Mouse (Mus musculus) CH12F3 (cell line): ENCODE data around the gene 4930467E23Rik.
"Not testable (repeated sequence)": the region's sequence is repeated elsewhere in the genome, so short reads cannot be mapped to it uniquely, and the experiment has no call there.

ENCODE experiments used
- in situ Hi-C: fragments of 300-500 bp; cut with MboI; formaldehyde crosslinking; loops from 2 replicates; pipeline ENCODE4 v1.14.3; 2020; ENCODE audit warnings: low sequenced_read_pairs

Gene 4930467E23Rik

GRCm38 (mm10) chr8:19729276-19729675 is at the start of gene 4930467E23Rik:
4930467E23Rik (plus strand) TSS chr8:19729576.
- in situ Hi-C loops = not testable (repeated sequence)

DNA sequence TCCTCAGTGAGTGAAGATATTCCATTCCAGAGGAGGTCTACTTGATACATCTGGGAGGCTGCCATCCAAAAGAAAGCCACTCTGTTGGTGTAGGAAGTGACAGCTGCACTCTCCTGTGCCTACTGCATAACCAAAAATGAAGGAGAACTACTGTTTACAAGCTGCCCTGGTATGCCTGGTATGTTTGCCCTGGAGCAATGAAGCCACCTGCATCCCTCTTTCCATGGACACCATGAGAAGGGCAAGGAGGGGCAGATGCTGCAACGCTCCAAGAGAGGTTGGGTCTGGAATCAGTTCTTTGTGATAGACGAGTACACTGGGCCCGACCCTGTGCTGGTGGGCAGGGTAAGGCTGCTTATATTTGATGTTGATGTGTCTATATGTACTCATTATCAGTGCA is 47.1 kb upstream of the 4930467E23Rik start:
- in situ Hi-C loops = not testable (repeated sequence)

GRCm38 (mm10) chr8:19685476-19685875 is 43.9 kb upstream of the 4930467E23Rik start:
- in situ Hi-C loops = not testable (repeated sequence)

- in situ Hi-C loops = not testable (repeated sequence)
Measured at GRCm38 (mm10) chr8:19688802-19689525, 40.4 kb upstream of the 4930467E23Rik start.

DNA sequence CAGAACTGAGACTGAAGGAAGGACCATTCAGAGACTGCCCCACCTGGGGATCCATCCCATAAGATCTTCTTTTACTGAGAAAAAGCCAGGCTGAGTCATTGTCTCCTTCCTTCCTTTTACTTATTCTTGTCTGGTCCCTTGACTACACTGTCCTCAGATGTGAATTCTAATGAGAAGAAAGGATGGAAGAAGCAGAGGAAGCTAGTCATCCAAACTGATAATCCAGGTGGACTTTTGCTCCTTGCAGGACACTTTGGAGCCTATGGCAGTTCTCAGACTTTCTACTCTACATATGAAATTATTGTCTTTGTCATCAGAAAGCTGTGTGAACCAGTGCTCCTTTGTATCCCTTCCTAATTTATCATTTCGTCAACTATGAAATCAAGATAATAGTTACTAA is 39.6 kb upstream of the 4930467E23Rik start:
- in situ Hi-C loops = not testable (repeated sequence)

- in situ Hi-C loops = not testable (repeated sequence)
Measured at GRCm38 (mm10) chr8:19691421-19691820, 38.0 kb upstream of the 4930467E23Rik start.

DNA sequence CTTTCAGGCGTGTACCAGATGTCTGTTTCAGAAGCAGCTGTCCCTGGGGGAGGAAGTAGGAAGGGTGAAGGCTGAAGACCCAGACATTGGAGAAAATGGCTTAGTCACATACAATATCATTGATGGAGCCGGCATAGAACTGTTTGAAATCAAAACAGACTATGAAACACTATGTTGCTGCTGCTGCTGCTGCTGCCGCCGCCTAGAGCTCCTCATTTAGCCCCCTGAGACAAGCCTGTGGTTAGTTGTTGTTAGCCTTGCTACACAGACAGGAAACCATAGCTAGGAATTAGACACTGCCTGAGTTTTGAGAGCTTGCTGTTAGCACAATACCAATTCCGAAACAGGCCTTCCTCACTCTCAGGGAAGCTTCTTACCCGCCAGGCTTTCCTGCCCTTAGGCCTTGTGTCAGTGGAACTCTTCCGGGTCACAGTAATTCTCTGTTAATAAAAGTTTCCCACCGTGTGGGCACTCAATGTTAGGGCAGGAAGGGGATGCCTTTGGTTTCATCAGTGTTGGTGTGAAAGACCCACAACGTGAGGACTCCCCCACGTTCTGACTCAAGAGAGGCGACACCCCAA is 31.8 kb upstream of the 4930467E23Rik start:
- in situ Hi-C loops = not testable (repeated sequence)

- in situ Hi-C loops = not testable (repeated sequence)
Measured at GRCm38 (mm10) chr8:19698123-19698522, 31.3 kb upstream of the 4930467E23Rik start.

DNA sequence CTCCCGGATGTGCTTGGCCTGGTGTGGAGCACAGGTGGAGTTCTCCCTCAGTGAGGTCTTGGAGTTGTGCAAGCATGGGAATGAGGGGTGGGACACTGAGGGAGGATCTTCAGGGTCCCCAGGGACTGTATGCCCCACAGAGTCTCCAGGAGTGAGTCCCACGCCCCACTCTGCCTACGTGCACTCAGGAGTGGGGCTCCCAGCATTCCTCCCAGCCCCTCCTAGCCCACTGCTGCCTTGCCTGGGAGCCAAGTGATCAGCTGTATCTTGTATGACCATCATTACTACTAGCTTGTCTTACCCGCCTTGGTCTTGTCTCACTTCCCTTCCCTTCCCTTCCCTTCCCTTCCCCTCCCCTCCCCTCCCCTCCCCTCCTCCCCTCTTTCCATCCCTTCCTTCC is 30.7 kb upstream of the 4930467E23Rik start:
- in situ Hi-C loops = not testable (repeated sequence)

DNA sequence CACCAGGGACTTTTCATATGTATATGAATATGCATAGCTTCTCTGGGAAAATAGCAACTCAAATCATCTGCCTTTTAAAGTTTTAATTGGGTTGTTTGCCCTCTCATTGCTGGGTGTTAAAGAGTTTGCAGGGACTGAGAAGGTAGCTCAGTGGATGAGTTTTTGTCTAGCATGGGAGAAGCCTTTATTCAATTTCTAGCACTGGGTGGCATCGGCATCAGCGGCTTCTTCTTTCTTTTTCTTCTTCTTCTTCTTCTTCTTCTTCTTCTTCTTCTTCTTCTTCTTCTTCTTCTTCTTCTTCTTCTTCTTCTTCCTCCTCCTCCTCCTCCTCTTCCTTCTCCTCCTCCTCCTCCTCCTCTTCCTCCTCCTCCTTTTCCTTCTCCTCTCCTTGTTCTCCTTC is 28.1 kb upstream of the 4930467E23Rik start:
- in situ Hi-C loops = not testable (repeated sequence)

GRCm38 (mm10) chr8:19702276-19702675 is 27.1 kb upstream of the 4930467E23Rik start:
- in situ Hi-C loops = not testable (repeated sequence)

DNA sequence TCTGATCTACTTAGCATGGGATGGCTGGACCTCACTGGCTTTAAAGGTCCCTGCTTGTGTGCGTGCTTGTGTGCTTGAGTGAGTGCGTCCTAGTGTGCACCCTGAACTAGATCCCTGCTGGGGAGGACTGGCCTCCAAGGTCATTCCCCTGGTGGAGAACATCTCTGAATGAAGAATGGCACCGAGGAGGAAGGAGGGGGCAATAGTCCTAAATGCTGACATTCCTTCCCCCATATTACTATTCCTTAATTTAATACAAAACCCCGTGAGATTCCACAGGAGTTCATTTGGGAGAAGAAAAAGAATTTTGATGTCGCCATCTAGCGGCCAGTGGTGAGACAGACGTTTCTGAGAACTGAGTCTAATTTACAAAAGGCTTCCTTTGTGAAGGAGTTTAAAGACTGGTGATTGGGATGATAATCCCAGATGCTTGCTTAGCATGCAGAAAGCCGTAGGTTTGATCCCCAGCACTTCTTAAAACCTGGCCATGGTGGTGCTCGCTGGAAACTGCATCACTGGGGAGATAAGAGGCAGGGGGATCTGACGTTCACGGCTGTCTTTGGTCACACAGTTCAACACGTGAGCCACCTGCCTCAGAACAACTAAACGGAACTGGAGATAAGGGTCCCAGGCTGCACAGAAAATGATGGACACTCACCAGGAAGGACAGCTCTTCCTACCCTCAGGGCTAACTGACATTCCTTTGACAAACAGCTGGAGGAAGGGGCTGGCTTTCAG is 26.2 kb upstream of the 4930467E23Rik start:
- in situ Hi-C loops = not testable (repeated sequence)

DNA sequence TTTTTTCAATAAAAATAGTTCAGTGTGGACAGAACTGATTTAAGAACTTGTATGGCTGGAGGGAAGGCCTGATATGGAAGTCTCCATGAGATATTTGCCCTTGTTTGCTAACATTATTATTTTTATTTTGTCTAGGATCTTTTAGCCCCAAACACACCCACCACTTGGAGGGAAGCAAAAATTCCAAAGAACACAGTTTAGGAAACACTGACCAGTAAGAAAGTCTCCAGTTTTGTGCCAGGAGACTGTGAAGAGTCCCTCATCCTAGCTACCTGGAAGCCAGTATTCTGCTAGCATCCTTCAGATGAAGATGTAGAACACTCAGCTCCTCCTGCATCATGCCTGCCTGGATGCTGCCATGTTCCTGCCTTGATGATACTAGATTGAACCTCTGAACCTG is 25.5 kb upstream of the 4930467E23Rik start:
- in situ Hi-C loops = not testable (repeated sequence)

GRCm38 (mm10) chr8:19704441-19705215 is 24.7 kb upstream of the 4930467E23Rik start:
- in situ Hi-C loops = not testable (repeated sequence)

DNA sequence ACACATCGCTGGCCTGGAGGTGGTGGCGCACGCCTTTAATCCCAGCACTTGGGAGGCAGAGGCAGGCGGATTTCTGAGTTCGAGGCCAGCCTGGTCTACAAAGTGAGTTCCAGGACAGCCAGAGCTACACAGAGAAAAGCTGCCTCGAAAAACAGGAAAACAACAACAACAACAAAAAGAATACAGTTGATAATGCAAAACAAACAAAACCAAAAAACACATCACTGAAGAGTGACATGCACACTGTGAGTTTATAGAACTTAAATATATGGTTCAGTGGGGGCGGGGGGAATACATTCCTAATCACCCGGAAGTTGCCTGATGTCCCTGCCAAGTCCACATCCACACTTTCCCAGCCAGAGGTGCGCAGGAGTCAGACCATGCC is 24.2 kb upstream of the 4930467E23Rik start:
- in situ Hi-C loops = not testable (repeated sequence)

DNA sequence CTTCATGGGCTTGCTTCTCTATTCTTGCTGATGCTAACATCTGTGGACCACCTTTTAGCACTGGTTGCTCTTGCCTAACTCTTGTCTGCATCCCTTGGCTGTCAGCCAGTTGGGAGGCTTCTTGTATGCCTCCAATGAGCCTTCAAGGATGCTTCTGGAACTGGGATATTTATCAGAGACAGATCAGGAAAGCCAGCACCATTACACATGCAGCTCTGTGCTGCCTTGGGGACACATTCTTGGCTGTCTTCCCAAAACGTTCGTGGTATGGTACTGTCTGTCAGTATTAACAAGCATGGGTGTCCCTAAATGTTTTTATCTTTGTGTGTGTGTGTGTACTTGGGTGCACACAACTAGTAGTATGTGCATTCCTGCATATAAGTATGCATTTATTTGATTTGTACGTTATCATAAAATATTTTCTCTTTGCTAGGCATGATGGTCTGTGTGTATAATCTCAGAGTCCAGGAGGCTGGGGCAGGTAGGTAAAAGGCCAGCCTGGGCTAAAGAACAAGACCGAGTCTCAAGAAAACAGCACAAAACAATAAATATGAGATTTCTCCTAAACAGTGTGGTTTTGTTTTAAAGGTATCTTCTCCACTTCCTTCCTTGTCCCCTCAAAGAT is 23.2 kb upstream of the 4930467E23Rik start:
- in situ Hi-C loops = not testable (repeated sequence)

GRCm38 (mm10) chr8:19706918-19707760 is 22.2 kb upstream of the 4930467E23Rik start:
- in situ Hi-C loops = not testable (repeated sequence)

- in situ Hi-C loops = not testable (repeated sequence)
Measured at GRCm38 (mm10) chr8:19707761-19708443, 21.5 kb upstream of the 4930467E23Rik start.

DNA sequence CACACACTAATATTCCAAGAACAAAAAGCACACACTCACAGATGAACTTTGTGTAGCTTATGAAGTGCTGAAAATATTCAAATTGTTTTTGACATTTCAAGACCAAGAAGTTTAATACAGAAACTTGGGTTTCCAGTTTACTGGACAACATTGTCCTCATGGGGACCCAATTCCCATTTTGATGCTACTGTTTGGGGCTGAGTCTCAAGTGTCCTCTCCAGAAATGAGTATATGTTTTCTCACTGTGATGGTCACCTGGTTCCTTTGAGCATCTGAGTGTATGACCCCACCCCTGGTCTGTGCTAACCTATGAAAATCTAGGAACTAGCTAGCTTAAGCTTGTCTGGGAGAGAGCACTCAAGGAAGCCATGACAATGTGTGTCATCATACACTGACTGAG is 20.4 kb upstream of the 4930467E23Rik start:
- in situ Hi-C loops = not testable (repeated sequence)
